ENCODE assay signal across 17 mouse cellular contexts in the genomic region with DNA sequence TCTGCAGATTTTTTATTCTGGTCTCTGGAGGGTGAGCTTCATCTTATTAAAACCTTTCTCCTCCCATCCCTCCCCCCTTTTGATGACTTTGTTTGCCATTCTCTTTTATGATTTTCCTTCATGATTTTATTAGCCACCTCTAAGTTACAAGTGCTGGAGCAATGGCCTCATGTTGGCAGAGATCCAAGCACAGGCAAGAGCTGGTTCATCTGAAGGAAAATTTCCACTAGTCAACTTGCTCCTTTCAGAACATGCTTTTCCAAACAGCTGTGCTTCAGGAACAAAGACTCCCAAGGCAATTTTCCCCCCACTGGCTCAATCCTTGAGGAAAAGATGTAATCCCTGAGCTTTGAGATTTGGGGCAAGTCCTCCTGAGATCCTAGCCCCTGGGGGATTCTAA. TPM values are rescaled to one million over a fixed set of nuclear protein-coding genes. Genes with fewer than 3 reads are reported as not detected.
DNase-seq lines count a peak whose midpoint lies in the region; ATAC-seq and TF ChIP-seq lines count a peak whose summit lies in the region.
"Had no signal": no experiment of that assay in that cellular context is flagged by ENCODE, and none has a peak within 500 bp of the region (broad histone marks: within the 10 kb centered on the region; RNA-seq: fewer than 3 reads in every experiment).

No protein-coding gene starts in this region.

- TF ChIP-seq POLR2A in limb, embryonic 14.5 days (IDR thresholded peaks at IDR 0.05; ENCODE audit: borderline replicate concordance, extremely low read depth, insufficient read depth, insufficient read length): no peak

- no peaks in the 10 kb centered on the region for H3K4me1 ChIP-seq in hindbrain, embryonic 12.5 days
- no peaks in the 10 kb centered on the region for H3K4me1 ChIP-seq in hindbrain, embryonic 11.5 days (replicated peaks; ENCODE audit: control insufficient read depth, insufficient read depth, low read length)
- H3K4me1 ChIP-seq in lung, embryonic 16.5 days (replicated peaks; ENCODE audit: control insufficient read depth, insufficient read depth, low read length): peaks cover 9% of the 10 kb centered on the region
- no peaks in the 10 kb centered on the region for H3K4me1 ChIP-seq in lung, postnatal 0 days (ENCODE audit: insufficient read depth, low read depth, low read length)
- H3K4me1 ChIP-seq in limb, embryonic 14.5 days (ENCODE audit: control insufficient read depth, insufficient read depth, low read length): peaks cover 12% of the 10 kb centered on the region; the same call in 1 of the 2 replicates
- H3K4me1 ChIP-seq: forebrain, embryonic 15.5 days; heart, embryonic 10.5 days; hindbrain, embryonic 15.5 days had no signal

- H3K4me3 ChIP-seq in hindbrain, embryonic 12.5 days: no peak overlapping the region
- no peak overlapping the region for H3K4me3 ChIP-seq in hindbrain, embryonic 11.5 days (ENCODE audit: low read depth, low read length)
- no peak overlapping the region for H3K4me3 ChIP-seq in lung, embryonic 16.5 days (ENCODE audit: low read length)
- H3K4me3 ChIP-seq in lung, postnatal 0 days (ENCODE audit: low read depth, low read length): no peak overlapping the region
- no peak overlapping the region for H3K4me3 ChIP-seq in limb, embryonic 14.5 days (replicated peaks; ENCODE audit: low read length)
- H3K4me3 ChIP-seq: forebrain, embryonic 15.5 days; heart, embryonic 10.5 days; hindbrain, embryonic 15.5 days; lung, embryonic 15.5 days; midbrain, embryonic 13.5 days had no signal

- H3K36me3 ChIP-seq in hindbrain, embryonic 12.5 days: no peaks in the 10 kb centered on the region
- H3K36me3 ChIP-seq in hindbrain, embryonic 11.5 days (ENCODE audit: control insufficient read depth, insufficient read depth, low read length): no peaks in the 10 kb centered on the region
- no peaks in the 10 kb centered on the region for H3K36me3 ChIP-seq in lung, embryonic 16.5 days (ENCODE audit: control insufficient read depth, insufficient read depth, low read length)
- no peaks in the 10 kb centered on the region for H3K36me3 ChIP-seq in lung, postnatal 0 days (ENCODE audit: insufficient read depth, low read length)
- no peaks in the 10 kb centered on the region for H3K36me3 ChIP-seq in limb, embryonic 14.5 days (ENCODE audit: control insufficient read depth, insufficient read depth, low read length)
- H3K36me3 ChIP-seq: forebrain, embryonic 15.5 days; heart, embryonic 10.5 days; hindbrain, embryonic 15.5 days; lung, embryonic 15.5 days; midbrain, embryonic 13.5 days had no signal

- no peaks in the 10 kb centered on the region; the same call in 1 of the 2 replicates for H3K27me3 ChIP-seq in hindbrain, embryonic 12.5 days
- H3K27me3 ChIP-seq in hindbrain, embryonic 11.5 days (ENCODE audit: control insufficient read depth, insufficient read depth, low read length): no peaks in the 10 kb centered on the region
- no peaks in the 10 kb centered on the region for H3K27me3 ChIP-seq in lung, embryonic 16.5 days (ENCODE audit: control insufficient read depth, insufficient read depth, low read depth, low read length)
- H3K27me3 ChIP-seq in lung, postnatal 0 days (replicated peaks; ENCODE audit: insufficient read depth, low read length): no peaks in the 10 kb centered on the region
- no peaks in the 10 kb centered on the region for H3K27me3 ChIP-seq in limb, embryonic 14.5 days (ENCODE audit: control insufficient read depth, insufficient read depth, low read length)
- H3K27me3 ChIP-seq: hindbrain, embryonic 15.5 days; lung, embryonic 15.5 days had no signal

- H3K9ac ChIP-seq in hindbrain, embryonic 12.5 days: no peak overlapping the region
- no peak overlapping the region for H3K9ac ChIP-seq in hindbrain, embryonic 11.5 days (ENCODE audit: low read depth, low read length)
- no peak overlapping the region for H3K9ac ChIP-seq in lung, embryonic 16.5 days (ENCODE audit: low read length)
- H3K9ac ChIP-seq in lung, postnatal 0 days (replicated peaks; ENCODE audit: low read depth): no peak overlapping the region
- H3K9ac ChIP-seq in limb, embryonic 14.5 days (ENCODE audit: low read depth, low read length, severe bottlenecking): no peak overlapping the region
- H3K9ac ChIP-seq: forebrain, embryonic 15.5 days; hindbrain, embryonic 15.5 days; lung, embryonic 15.5 days; midbrain, embryonic 13.5 days had no signal

- TF ChIP-seq CTCF in lung, postnatal 0 days (IDR thresholded peaks at IDR 0.05): no peak

- intact Hi-C loops in left cerebral cortex, postnatal 14 days (cut with DNase I): loop anchor here (5.0 kb wide), 1 partner anchor 80 kb away; no protein-coding TSS in a partner anchor

- ATAC-seq in hindbrain, embryonic 12.5 days (ENCODE audit: low FRiP score): no peak
- ATAC-seq in hindbrain, embryonic 11.5 days (ENCODE audit: low FRiP score): no peak
- no peak for ATAC-seq in lung, embryonic 16.5 days (ENCODE audit: low read depth)
- no peak for ATAC-seq in lung, postnatal 0 days
- no peak for ATAC-seq in limb, embryonic 14.5 days (ENCODE audit: low FRiP score, low read depth)
- ATAC-seq: forebrain, embryonic 15.5 days; midbrain, embryonic 13.5 days had no signal

- no peak for TF ChIP-seq EP300 in lung, postnatal 0 days (IDR thresholded peaks at IDR 0.05)

- H3K4me2 ChIP-seq in hindbrain, embryonic 12.5 days (replicated peaks): no peak overlapping the region
- no peak overlapping the region for H3K4me2 ChIP-seq in hindbrain, embryonic 11.5 days (replicated peaks; ENCODE audit: low read depth, low read length)
- no peak overlapping the region for H3K4me2 ChIP-seq in lung, embryonic 16.5 days (ENCODE audit: low read depth, low read length)
- no peak overlapping the region for H3K4me2 ChIP-seq in lung, postnatal 0 days (replicated peaks; ENCODE audit: low read depth, low read length)
- no peak overlapping the region for H3K4me2 ChIP-seq in limb, embryonic 14.5 days (replicated peaks; ENCODE audit: low read depth, low read length, severe bottlenecking)
- H3K4me2 ChIP-seq: forebrain, embryonic 15.5 days; hindbrain, embryonic 15.5 days; lung, embryonic 15.5 days; midbrain, embryonic 13.5 days had no signal

- peak; percentile 12 for DNase-seq in adrenal gland, adult 8-10 months
- DNase-seq in adrenal gland, adult 18-20 months (ENCODE audit: low spot score in 2 of 2): no peak
- DNase-seq in hindbrain, embryonic 11.5 days (ENCODE audit: low spot score): no peak
- no peak for DNase-seq in lung, postnatal 0 days (ENCODE audit: low spot score)
- DNase-seq in limb, embryonic 14.5 days (ENCODE audit: low spot score): peak; percentile 73
- DNase-seq in left cerebral cortex, postnatal 14 days (ENCODE audit: low spot score in 2 of 2): no peak
- DNase-seq: cerebellum, postnatal 36 days; layer of hippocampus, adult 9-11 months; right cerebral cortex, postnatal 25 days; thymus, postnatal 25 days had no signal

- 0 out of 2 replicates have a peak overlapping the region, but pooled peaks have one; percentile 17 for H3K27ac ChIP-seq in hindbrain, embryonic 12.5 days
- H3K27ac ChIP-seq in hindbrain, embryonic 11.5 days (ENCODE audit: low read depth, low read length): no peak overlapping the region
- peak overlapping the region; percentile 25; the same call in 1 of the 2 replicates for H3K27ac ChIP-seq in lung, embryonic 16.5 days (ENCODE audit: low read length)
- no peak overlapping the region for H3K27ac ChIP-seq in lung, postnatal 0 days (ENCODE audit: low read length)
- H3K27ac ChIP-seq in limb, embryonic 14.5 days (replicated peaks; ENCODE audit: low read depth, low read length): peak overlapping the region; percentile 50
- H3K27ac ChIP-seq: forebrain, embryonic 15.5 days; heart, embryonic 10.5 days; hindbrain, embryonic 15.5 days; lung, embryonic 15.5 days; midbrain, embryonic 13.5 days had no signal

- H3K9me3 ChIP-seq in hindbrain, embryonic 12.5 days (replicated peaks): no peaks in the 10 kb centered on the region
- H3K9me3 ChIP-seq in hindbrain, embryonic 11.5 days (ENCODE audit: control insufficient read depth, low read length): no peaks in the 10 kb centered on the region
- no peaks in the 10 kb centered on the region for H3K9me3 ChIP-seq in lung, embryonic 16.5 days (ENCODE audit: control insufficient read depth, low read length)
- no peaks in the 10 kb centered on the region for H3K9me3 ChIP-seq in lung, postnatal 0 days (ENCODE audit: low read length)
- no peaks in the 10 kb centered on the region for H3K9me3 ChIP-seq in limb, embryonic 14.5 days (ENCODE audit: control insufficient read depth, low read length)
- H3K9me3 ChIP-seq: forebrain, embryonic 15.5 days; heart, embryonic 10.5 days; hindbrain, embryonic 15.5 days; lung, embryonic 15.5 days; midbrain, embryonic 13.5 days had no signal

RNA-seq across cellular contexts. Expression of gene Itga8, which starts 5.6 kb away (rescaled TPM):
- total RNA-seq in adrenal gland, adult 8-10 months (2022): 10 to 100 TPM; 13.8 to 32.6 (median 24.8) TPM
- 10 to 100 TPM; 17.2 to 17.9 TPM for total RNA-seq in adrenal gland, adult 18-20 months (2021)
- 4.8 and 5.0 TPM in 2 replicates for polyA plus RNA-seq in hindbrain, embryonic 12.5 days (2016; fragmentation: Nextera tagmentation; extraction: Ambion mirVana)
- 3.1 and 3.4 TPM in 2 replicates for polyA plus RNA-seq in hindbrain, embryonic 11.5 days (2014; fragmentation: Nextera tagmentation; extraction: Ambion mirVana)
- polyA plus RNA-seq in lung, embryonic 16.5 days (2015; fragmentation: Nextera tagmentation; extraction: Ambion mirVana): 33.4 and 36.7 TPM in 2 replicates
- polyA plus RNA-seq in lung, postnatal 0 days (2015; fragmentation: Nextera tagmentation; extraction: Ambion mirVana): 20.0 and 20.2 TPM in 2 replicates
- 10.7 and 11.3 TPM in 2 replicates for polyA plus RNA-seq in limb, embryonic 14.5 days (2012; rRNA removed)
- 14.6 and 18.4 TPM in 2 replicates for polyA plus RNA-seq in limb, embryonic 14.5 days (2014; fragmentation: Nextera tagmentation; extraction: Ambion mirVana)
- 1 to 10 TPM; 4.8 to 6.0 TPM for total RNA-seq in left cerebral cortex, postnatal 14 days (2021)

Comparison
In these comparisons a context has a peak if more than half of its experiments do, and no peak if none do; other contexts are left out.
1. DNase-seq: peak in adrenal gland, adult 8-10 months (single experiment) and limb, embryonic 14.5 days (single experiment); none in adrenal gland, adult 18-20 months (0 of 2), hindbrain, embryonic 11.5 days (single experiment), lung, postnatal 0 days (single experiment) and left cerebral cortex, postnatal 14 days (0 of 2).
2. H3K27ac ChIP-seq: peak in hindbrain, embryonic 12.5 days (single experiment), lung, embryonic 16.5 days (single experiment) and limb, embryonic 14.5 days (single experiment); none in hindbrain, embryonic 11.5 days (single experiment) and lung, postnatal 0 days (single experiment).